Mouse (Mus musculus): ENCODE measurements at regions not wholly inside any gene's neighbourhood (a gene's known extent, or its start where the extent isn't known, plus 50 kb on each side); places are given as distances from the start of the nearest gene placed in this dataset. TPM values are rescaled to one million over a fixed set of nuclear protein-coding genes. Genes with fewer than 3 reads are reported as not detected.
"Not testable (repeated sequence)": the region's sequence is repeated elsewhere in the genome, so short reads cannot be mapped to it uniquely, and the experiment has no call there.

DNA sequence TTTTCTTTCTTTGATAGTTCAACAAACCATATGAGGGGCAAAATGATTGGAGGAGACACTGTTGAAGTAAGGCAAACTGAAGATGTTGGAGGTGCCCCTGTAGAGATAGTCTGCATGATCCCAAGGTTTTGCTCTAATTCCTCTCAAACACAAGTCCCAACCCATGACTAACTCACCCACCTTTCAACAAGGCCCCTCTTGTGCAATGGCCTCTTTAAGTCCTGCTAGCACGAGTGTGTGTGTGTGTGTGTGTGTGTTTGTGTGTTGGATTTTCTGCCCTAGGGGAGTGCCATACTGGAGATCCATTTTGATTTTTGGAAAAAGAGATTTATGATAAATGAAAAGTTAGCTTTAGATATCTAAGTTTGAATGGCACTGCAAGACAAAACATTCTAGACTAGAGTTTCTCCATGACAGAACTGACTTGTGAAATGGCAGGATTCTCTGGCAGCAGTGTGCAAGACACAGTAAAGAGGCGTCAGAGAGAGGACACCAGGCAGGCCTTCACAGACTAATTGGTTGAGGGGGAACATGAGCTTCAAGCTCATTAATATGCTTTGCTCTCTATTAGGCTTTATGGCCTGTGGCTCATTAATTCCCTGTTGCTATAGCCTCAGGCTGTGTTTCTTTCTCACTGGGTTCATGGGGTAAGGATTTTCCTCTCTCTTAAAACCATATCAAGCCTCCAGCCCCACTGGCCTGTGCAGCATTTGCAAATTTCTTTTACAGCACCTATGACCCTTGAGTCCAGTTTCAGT, 1344.5 kb upstream of the Got2 start:
- WGBS = 37% methylated on average over 2 of the region's 2 CpGs
- no peak overlapping the region for H3K4me3 ChIP-seq
- H3K9me3 ChIP-seq = no peaks in the 10 kb centered on the region
- H3K4me2 ChIP-seq (replicated peaks) = no peak overlapping the region
- no peaks in the 10 kb centered on the region for H3K4me1 ChIP-seq
- no peaks in the 10 kb centered on the region for H3K36me3 ChIP-seq
- H3K27ac ChIP-seq (replicated peaks) = no peak overlapping the region
- H3K9ac ChIP-seq (replicated peaks) = no peak overlapping the region
- ATAC-seq (replicated peaks) = peak; percentile 77
- H3K27me3 ChIP-seq = no peaks in the 10 kb centered on the region

- ATAC-seq (replicated peaks) = 0 out of 2 replicates have a peak, but pooled peaks have one; percentile 43
- no peaks in the 10 kb centered on the region for H3K9me3 ChIP-seq
Observed at GRCm38 (mm10) chr8:97231652-97232051, 1343.3 kb upstream of the Got2 start.

GRCm38 (mm10) chr8:97191806-97192205, 1303.5 kb upstream of the Got2 start:
- no peak overlapping the region for H3K4me2 ChIP-seq (replicated peaks)
- H3K36me3 ChIP-seq = no peaks in the 10 kb centered on the region
- H3K4me1 ChIP-seq = no peaks in the 10 kb centered on the region
- no peak overlapping the region for H3K4me3 ChIP-seq
- WGBS = 33% methylated on average over 1 of the region's 1 CpGs
- no peak overlapping the region for H3K27ac ChIP-seq (replicated peaks)
- ATAC-seq (replicated peaks) = no peak
- H3K27me3 ChIP-seq = no peaks in the 10 kb centered on the region
- H3K9ac ChIP-seq (replicated peaks) = no peak overlapping the region
- H3K9me3 ChIP-seq = no peaks in the 10 kb centered on the region

More at GRCm38 (mm10) chr8:97231652-97232051, 1343.3 kb upstream of the Got2 start:
- no peak overlapping the region for H3K27ac ChIP-seq (replicated peaks)
- no peak overlapping the region for H3K4me2 ChIP-seq (replicated peaks)
- WGBS = 58% methylated on average over 5 of the region's 5 CpGs
- H3K36me3 ChIP-seq = no peaks in the 10 kb centered on the region
- no peaks in the 10 kb centered on the region for H3K27me3 ChIP-seq
- no peak overlapping the region for H3K4me3 ChIP-seq
- no peaks in the 10 kb centered on the region for H3K4me1 ChIP-seq
- no peak overlapping the region for H3K9ac ChIP-seq (replicated peaks)

GRCm38 (mm10) chr8:97183831-97184230, 1295.5 kb upstream of the Got2 start:
- H3K9ac ChIP-seq (replicated peaks); H3K9me3 ChIP-seq; H3K4me2 ChIP-seq (replicated peaks); H3K4me3 ChIP-seq; H3K36me3 ChIP-seq; H3K4me1 ChIP-seq; H3K27ac ChIP-seq (replicated peaks); ATAC-seq (replicated peaks); H3K27me3 ChIP-seq: not testable (repeated sequence)
- WGBS = 96% methylated on average over 13 of the region's 13 CpGs

- not testable (repeated sequence) for H3K4me1 ChIP-seq; H3K36me3 ChIP-seq; H3K9me3 ChIP-seq; ATAC-seq (replicated peaks); H3K27me3 ChIP-seq; H3K4me2 ChIP-seq (replicated peaks); H3K4me3 ChIP-seq; H3K9ac ChIP-seq (replicated peaks); H3K27ac ChIP-seq (replicated peaks)
Observed at GRCm38 (mm10) chr8:97182456-97182855, 1294.1 kb upstream of the Got2 start.

Small RNAs in the stretch of these regions (microRNA-seq; reads per million reads assigned to microRNA genes)
- gene Gm26399 = not detected
